Mouse (Mus musculus) forebrain, embryonic 11.5 days (tissue): ENCODE results near the gene Gm47841. TPM values are rescaled to one million over a fixed set of nuclear protein-coding genes. Genes with fewer than 3 reads are reported as not detected.

ENCODE experiments used
- ATAC-seq: fragments of 200-750 bp; cut with Nextera tagmentation; replicated peaks from 2 replicates; pipeline ENCODE4 v1.8.0; 2017; ENCODE audit warnings: moderate TSS enrichment; ENCODE audit not compliant: low FRiP score
- DNase-seq: peaks from one replicate; pipeline ENCODE4 v3.0.0-alpha.2; 2017; ENCODE audit warnings: low spot score
- H3K27ac ChIP-seq: fragments of 300-500 bp; sonication (generic); 2 replicates; pipeline ENCODE4 v1.5.1; 2014; ENCODE audit warnings: low read depth, low read length
- H3K27me3 ChIP-seq: fragments of 300-500 bp; sonication (generic); 2 replicates; pipeline ENCODE4 v1.6.1; 2014; ENCODE audit warnings: mild to moderate bottlenecking, low read length, mixed read lengths; ENCODE audit not compliant: control insufficient read depth, insufficient read depth
- H3K36me3 ChIP-seq: fragments of 300-500 bp; sonication (generic); 2 replicates; pipeline ENCODE4 v1.6.1; 2014; ENCODE audit warnings: mild to moderate bottlenecking, low read length, moderate library complexity, mixed read lengths; ENCODE audit not compliant: control insufficient read depth, insufficient read depth
- H3K4me1 ChIP-seq: fragments of 300-500 bp; sonication (generic); replicated peaks from 2 replicates; pipeline ENCODE4 v1.6.1; 2014; ENCODE audit warnings: low read length, mixed read lengths; ENCODE audit not compliant: control insufficient read depth, insufficient read depth
- H3K4me2 ChIP-seq: fragments of 300-500 bp; sonication (generic); 2 replicates; pipeline ENCODE4 v1.6.1; 2014; ENCODE audit warnings: low read depth, mild to moderate bottlenecking, low read length, moderate library complexity, mixed read lengths; ENCODE audit not compliant: severe bottlenecking
- H3K4me3 ChIP-seq: fragments of 300-500 bp; sonication (generic); 2 replicates; pipeline ENCODE4 v1.5.1; 2014; ENCODE audit warnings: low read depth, low read length
- H3K9ac ChIP-seq: fragments of 300-500 bp; sonication (generic); 2 replicates; pipeline ENCODE4 v1.6.1; 2014; ENCODE audit warnings: low read length
- H3K9me3 ChIP-seq: fragments of 300-500 bp; sonication (generic); 2 replicates; pipeline ENCODE4 v1.6.1; 2016; ENCODE audit warnings: low read length, mixed read lengths; ENCODE audit not compliant: control insufficient read depth
- WGBS: fragments of 180-500 bp; shearing (Covaris S2); extraction: QIAGEN DNeasy Blood & Tissue Kit; methylation state at CpG from one replicate; pipeline ENCODE4 v1.1.7; 2014; 5-methylcytosine and 5-hydroxymethylcytosine counted together
- polyA plus RNA-seq: library from polyadenylated mRNA; unstranded; fragments of >200 nt; fragmentation: Nextera tagmentation; extraction: Ambion mirVana; gene quantifications from 2 replicates; pipeline ENCODE4 v1.2.1, GENCODE M21; 2014

Gene Gm47841
- polyA plus RNA-seq = not detected in 2 replicates

GRCm38 (mm10) chr15:101047194-101047555 lies at the start of gene Gm47841:
Gm47841 (minus strand) TSS chr15:101047397.
- under 1% methylated on average over 23 of the region's 23 CpGs for WGBS
- Histone ChIP-seq H3K4me3 (peak within 1 kb of the TSS; percentile 44), H3K36me3 (no peaks in the 10 kb centered on the region), H3K4me1 (peaks cover 14% of the 10 kb centered on the region), H3K27me3 (peaks cover 50% of the 10 kb centered on the region), H3K9me3 (no peaks in the 10 kb centered on the region), H3K4me2 (peak within 1 kb of the TSS; percentile 95), H3K9ac (peak within 1 kb of the TSS; percentile 56), H3K27ac (no peak within 1 kb of the TSS)
- no peak for ATAC-seq
- DNase-seq = no peak

- ATAC-seq = no peak
- no peak overlapping the region for H3K27ac ChIP-seq
These were observed 48.2 kb upstream of the Gm47841 start for GRCm38 (mm10) chr15:101095392-101095791.

DNA sequence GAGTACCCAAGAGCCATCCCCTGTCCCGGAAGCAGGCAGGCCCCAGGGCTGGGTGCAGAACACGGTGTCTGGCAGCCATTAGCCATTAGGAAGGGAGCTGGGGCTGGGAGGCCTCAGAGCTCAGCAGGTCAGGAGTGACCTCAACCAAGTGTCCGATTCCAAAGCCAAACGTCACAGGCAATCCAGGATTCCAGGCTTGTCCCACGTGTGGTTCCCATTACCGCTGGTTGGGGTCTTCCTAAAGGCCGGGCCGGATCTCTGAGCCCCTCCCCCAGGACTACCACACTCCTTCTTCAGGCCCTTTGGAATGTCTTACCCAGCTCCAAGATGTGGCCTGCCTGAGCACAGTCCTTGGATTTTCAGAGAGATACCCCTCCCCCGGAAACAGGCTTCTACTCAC lies 47.8 kb upstream of the Gm47841 start:
- no peak overlapping the region for H3K4me3 ChIP-seq
- no peaks in the 10 kb centered on the region for H3K9me3 ChIP-seq
- H3K4me2 ChIP-seq = no peak overlapping the region
- no peaks in the 10 kb centered on the region for H3K36me3 ChIP-seq
- H3K9ac ChIP-seq = no peak overlapping the region
- no peak for DNase-seq
- H3K4me1 ChIP-seq = peaks cover 20% of the 10 kb centered on the region
- 53% methylated on average over 9 of the region's 9 CpGs for WGBS
- no peak overlapping the region for H3K27ac ChIP-seq
- H3K27me3 ChIP-seq = no peaks in the 10 kb centered on the region
- no peak for ATAC-seq

More at GRCm38 (mm10) chr15:101095392-101095791, 48.2 kb upstream of the Gm47841 start:
- H3K4me2 ChIP-seq = no peak overlapping the region
- no peak overlapping the region for H3K9ac ChIP-seq
- no peak for DNase-seq
- peaks cover 20% of the 10 kb centered on the region for H3K4me1 ChIP-seq
- H3K4me3 ChIP-seq = no peak overlapping the region
- WGBS = 51% methylated on average over 3 of the region's 3 CpGs
- H3K27me3 ChIP-seq = no peaks in the 10 kb centered on the region
- H3K9me3 ChIP-seq = no peaks in the 10 kb centered on the region
- H3K36me3 ChIP-seq = no peaks in the 10 kb centered on the region

DNA sequence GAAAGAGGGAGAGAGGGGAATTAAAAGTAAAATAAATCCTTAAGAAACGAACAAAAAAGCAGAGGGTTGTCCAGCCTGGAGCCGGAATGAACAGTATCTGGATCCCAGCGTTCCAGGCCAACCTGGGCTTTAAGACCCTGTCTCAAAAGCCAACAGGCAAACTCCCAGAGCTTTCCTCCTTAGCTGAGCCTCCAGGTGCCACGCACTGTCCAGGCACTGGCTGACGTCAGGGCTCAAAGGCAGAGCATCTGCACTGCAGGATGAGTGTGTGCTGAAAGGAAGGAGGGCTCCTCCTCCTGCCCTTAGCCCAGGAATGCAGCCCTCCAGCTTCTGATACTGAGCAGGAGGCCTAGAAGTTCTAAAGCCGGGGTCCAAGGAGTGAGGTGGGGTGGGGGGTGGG lies 46.8 kb upstream of the Gm47841 start:
- H3K36me3 ChIP-seq = no peaks in the 10 kb centered on the region
- DNase-seq = no peak
- 33% methylated on average over 6 of the region's 6 CpGs for WGBS
- no peaks in the 10 kb centered on the region for H3K9me3 ChIP-seq
- no peak overlapping the region for H3K4me3 ChIP-seq
- H3K27me3 ChIP-seq = no peaks in the 10 kb centered on the region
- no peak overlapping the region for H3K27ac ChIP-seq
- no peak for ATAC-seq
- peaks cover 20% of the 10 kb centered on the region for H3K4me1 ChIP-seq
- H3K4me2 ChIP-seq = no peak overlapping the region
- H3K9ac ChIP-seq = no peak overlapping the region

DNA sequence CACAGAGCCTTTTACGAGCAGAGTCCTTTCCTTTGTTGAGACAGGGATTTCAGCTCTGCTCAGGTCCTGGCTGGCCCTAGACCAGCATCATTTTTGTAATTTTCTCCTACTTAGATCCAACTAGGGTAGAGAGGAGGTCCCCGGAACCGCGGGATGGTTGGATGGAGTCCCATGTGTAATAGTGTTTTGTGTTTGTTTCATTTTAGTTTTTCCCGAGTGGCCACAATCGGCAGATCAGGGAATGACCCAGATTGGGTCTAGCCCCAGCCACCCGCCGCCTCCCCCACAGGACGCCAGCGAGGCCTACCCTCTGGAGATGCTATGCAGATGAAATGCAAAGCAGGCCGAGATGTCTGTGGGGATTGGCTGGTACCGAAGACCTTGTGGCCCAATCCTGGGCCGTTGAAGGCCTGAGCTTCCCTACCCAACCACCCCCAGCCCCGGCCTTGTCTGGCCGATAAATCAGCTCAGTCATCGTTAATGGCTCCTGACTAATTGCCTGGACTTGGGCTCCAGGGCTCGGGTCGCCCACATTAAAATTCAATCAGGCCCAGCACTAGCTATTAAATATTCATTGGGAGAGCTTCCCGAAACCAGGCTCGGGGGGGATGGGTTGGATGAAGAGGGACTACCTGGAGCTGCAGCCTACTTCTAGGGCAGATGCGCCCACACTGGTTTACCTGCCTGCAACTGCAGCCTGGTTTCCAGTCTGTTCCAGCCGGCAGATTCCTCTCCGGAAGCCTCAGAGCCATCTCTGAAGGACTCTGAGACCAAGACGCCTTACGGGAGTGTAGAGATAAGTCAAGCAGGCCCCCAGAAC lies 45.8 kb upstream of the Gm47841 start:
- 10% methylated on average over 25 of the region's 25 CpGs for WGBS
- ATAC-seq (peak; percentile 88), DNase-seq (peak; percentile 81)
- Histone ChIP-seq H3K4me3 (0 out of 2 replicates have a peak overlapping the region, but pooled peaks have one; percentile 11), H3K27ac (peak overlapping the region; percentile 55), H3K4me1 (peaks cover 17% of the 10 kb centered on the region), H3K27me3 (no peaks in the 10 kb centered on the region), H3K36me3 (no peaks in the 10 kb centered on the region), H3K4me2 (peak overlapping the region; percentile 34), H3K9me3 (no peaks in the 10 kb centered on the region), H3K9ac (peak overlapping the region; percentile 29)

- 15% methylated on average over 14 of the region's 14 CpGs for WGBS
- H3K4me3 ChIP-seq = 0 out of 2 replicates have a peak overlapping the region, but pooled peaks have one; percentile 11
These were observed 45.1 kb upstream of the Gm47841 start for GRCm38 (mm10) chr15:101092121-101092828.

GRCm38 (mm10) chr15:101091551-101091950 lies 44.4 kb upstream of the Gm47841 start:
- ATAC-seq (no peak), DNase-seq (no peak)
- H3K4me1 ChIP-seq = peaks cover 12% of the 10 kb centered on the region
- no peaks in the 10 kb centered on the region for H3K9me3 ChIP-seq
- 93% methylated on average over 8 of the region's 8 CpGs for WGBS
- H3K4me2 ChIP-seq = no peak overlapping the region
- no peak overlapping the region for H3K9ac ChIP-seq
- H3K4me3 ChIP-seq = no peak overlapping the region
- no peaks in the 10 kb centered on the region for H3K27me3 ChIP-seq
- H3K36me3 ChIP-seq = no peaks in the 10 kb centered on the region
- no peak overlapping the region for H3K27ac ChIP-seq

More at GRCm38 (mm10) chr15:101092121-101092828, 45.1 kb upstream of the Gm47841 start:
- Histone ChIP-seq H3K27ac (peak overlapping the region; percentile 55), H3K9ac (peak overlapping the region; percentile 29), H3K27me3 (no peaks in the 10 kb centered on the region), H3K4me2 (peak overlapping the region; percentile 34; the same call in 1 of the 2 replicates), H3K36me3 (no peaks in the 10 kb centered on the region), H3K4me1 (peaks cover 12% of the 10 kb centered on the region), H3K9me3 (no peaks in the 10 kb centered on the region)
- ATAC-seq (peak; percentile 23), DNase-seq (no peak)

DNA sequence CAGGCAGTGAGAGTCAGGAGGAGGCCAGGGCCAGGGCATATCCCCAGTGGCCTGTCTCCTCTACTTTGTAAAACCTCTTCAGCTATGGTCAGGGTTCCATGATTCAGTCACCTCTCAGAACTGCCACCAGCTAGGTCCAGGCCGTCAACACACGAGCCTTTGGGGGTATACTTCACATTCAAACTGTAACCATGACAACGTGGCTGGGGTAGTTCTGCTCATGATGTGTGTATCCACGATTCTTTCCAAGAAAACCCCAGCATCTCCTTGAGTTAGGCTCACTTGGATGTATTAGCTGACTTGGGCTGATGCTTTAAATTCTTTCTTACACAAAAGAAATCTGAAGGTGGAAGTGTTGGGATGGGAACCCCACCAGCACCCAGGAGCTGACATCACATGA lies 41.1 kb upstream of the Gm47841 start:
- no peak overlapping the region for H3K4me2 ChIP-seq
- ATAC-seq (no peak), DNase-seq (no peak)
- H3K9me3 ChIP-seq = no peaks in the 10 kb centered on the region
- H3K27me3 ChIP-seq = no peaks in the 10 kb centered on the region
- no peaks in the 10 kb centered on the region for H3K36me3 ChIP-seq
- H3K4me1 ChIP-seq = peaks cover 9% of the 10 kb centered on the region
- H3K27ac ChIP-seq = no peak overlapping the region
- no peak overlapping the region for H3K9ac ChIP-seq
- 51% methylated on average over 4 of the region's 4 CpGs for WGBS
- H3K4me3 ChIP-seq = no peak overlapping the region
